Mouse (Mus musculus) monocyte, adult 5-6 weeks (primary cell): ENCODE data around the gene Mdm1. TPM values are rescaled to one million over a fixed set of nuclear protein-coding genes. Genes with fewer than 3 reads are reported as not detected.
"Not testable (repeated sequence)": the region's sequence is repeated elsewhere in the genome, so short reads cannot be mapped to it uniquely, and the experiment has no call there.

ENCODE experiments used
- ATAC-seq: fragments of 153-309, 156-312 bp; replicated peaks from 2 replicates; pipeline ENCODE4 v1.8.0; 2017; ENCODE audit warnings: mild to moderate bottlenecking; ENCODE audit not compliant: low TSS enrichment, insufficient number of reproducible peaks, severe bottlenecking, poor library complexity, low FRiP score
- total RNA-seq: library from RNA; stranded (forward); fragments of 200-1000, 200-491, 200-594 nt; gene quantifications from 3 replicates; pipeline ENCODE4 v1.2.3, GENCODE M21; 2017

Gene Mdm1
- total RNA-seq, 1 experiment from 2014 or later, result 275 TPM

- ATAC-seq, result no peak
These were observed 31.3 kb downstream of the Mdm1 start for GRCm38 (mm10) chr10:118172876-118173275.

- ATAC-seq, result not testable (repeated sequence)
These were observed 33.9 kb downstream of the Mdm1 start for GRCm38 (mm10) chr10:118175542-118175941.

- ATAC-seq, result no peak
These were observed 37.1 kb downstream of the Mdm1 start for GRCm38 (mm10) chr10:118178735-118179151.

- no peak for ATAC-seq
These were observed 37.7 kb downstream of the Mdm1 start for GRCm38 (mm10) chr10:118179265-118179664.

- ATAC-seq, result peak; percentile 59; the same call in 1 of the 2 replicates
These were observed 53.5 kb downstream of the Mdm1 start for GRCm38 (mm10) chr10:118195150-118195549.

GRCm38 (mm10) chr10:118204642-118205041 is 63.0 kb downstream of the Mdm1 start, which contains the start of gene Il22:
Gene Il22 (plus strand): TSS chr10:118204942.
- no peak for ATAC-seq

- ATAC-seq, result not testable (repeated sequence)
These were observed 74.2 kb downstream of the Mdm1 start for GRCm38 (mm10) chr10:118215719-118216393.

Other genes starting within 250 kb of the Mdm1 start
- gene Il22, start 63.1 kb downstream of the Mdm1 start, total RNA-seq, result not detected in 3 replicates
- gene Gm32717, start 99.0 kb downstream of the Mdm1 start, total RNA-seq, result not detected in 3 replicates
- not detected in 3 replicates for gene Gm32802, start 116.9 kb downstream of the Mdm1 start, total RNA-seq
- not detected in 3 replicates for gene Iltifb, start 153.2 kb downstream of the Mdm1 start, total RNA-seq
- not detected in 3 replicates for gene Gm9040, start 185.2 kb downstream of the Mdm1 start, total RNA-seq
- not detected in 3 replicates for gene Gm9044, start 190.6 kb downstream of the Mdm1 start, total RNA-seq
- not detected in 3 replicates for gene Gm9045, start 196.0 kb downstream of the Mdm1 start, total RNA-seq
- not detected in 3 replicates for gene Gm9046, start 201.4 kb downstream of the Mdm1 start, total RNA-seq
- gene Gm9048, start 206.9 kb downstream of the Mdm1 start, total RNA-seq, result not detected in 3 replicates
- not detected in 3 replicates for gene Gm9049, start 212.3 kb downstream of the Mdm1 start, total RNA-seq